Mouse (Mus musculus) hindbrain, embryonic 16.5 days (tissue): Measurements from ENCODE around the gene Btaf1. TPM values are rescaled to one million over a fixed set of nuclear protein-coding genes. Genes with fewer than 3 reads are reported as not detected.
A peak's percentile ranks its signal among the peaks of the same experiment; 100 is the strongest.

ENCODE experiments used
- ATAC-seq: fragments of 200-750 bp; cut with Nextera tagmentation; 2 replicates; pipeline ENCODE4 v1.8.0; 2017; ENCODE audit warnings: moderate TSS enrichment, moderate library complexity
- H3K27ac ChIP-seq: fragments of 300-500 bp; sonication (generic); 2 replicates; pipeline ENCODE4 v1.5.1; 2014; ENCODE audit warnings: low read depth, mild to moderate bottlenecking, control low read depth, low read length, moderate library complexity
- H3K27me3 ChIP-seq: fragments of 300-500 bp; sonication (generic); replicated peaks from 2 replicates; pipeline ENCODE4 v1.6.1; 2014; ENCODE audit warnings: low read length; ENCODE audit not compliant: control insufficient read depth, insufficient read depth
- H3K36me3 ChIP-seq: fragments of 300-500 bp; sonication (generic); 2 replicates; pipeline ENCODE4 v1.6.1; 2014; ENCODE audit warnings: mild to moderate bottlenecking, low read length, moderate library complexity, mixed read lengths; ENCODE audit not compliant: control insufficient read depth, insufficient read depth
- H3K4me1 ChIP-seq: fragments of 300-500 bp; sonication (generic); 2 replicates; pipeline ENCODE4 v1.6.1; 2014; ENCODE audit warnings: low read depth, low read length; ENCODE audit not compliant: control insufficient read depth, insufficient read depth
- H3K4me2 ChIP-seq: fragments of 300-500 bp; sonication (generic); 2 replicates; pipeline ENCODE4 v1.6.1; 2014; ENCODE audit warnings: mild to moderate bottlenecking, low read length, control low read depth, moderate library complexity
- H3K4me3 ChIP-seq: fragments of 300-500 bp; sonication (generic); 2 replicates; pipeline ENCODE4 v1.5.1; 2014; ENCODE audit warnings: mild to moderate bottlenecking, low read length, control low read depth, moderate library complexity
- H3K9ac ChIP-seq: fragments of 300-500 bp; sonication (generic); 2 replicates; pipeline ENCODE4 v1.6.1; 2014; ENCODE audit warnings: low read depth, mild to moderate bottlenecking, control low read depth, low read length, moderate library complexity
- H3K9me3 ChIP-seq: fragments of 300-500 bp; sonication (generic); 2 replicates; pipeline ENCODE4 v1.6.1; 2014; ENCODE audit warnings: mild to moderate bottlenecking, low read length, moderate library complexity; ENCODE audit not compliant: control insufficient read depth
- WGBS: fragments of 180-500 bp; shearing (Covaris S2); extraction: QIAGEN DNeasy Blood & Tissue Kit; methylation state at CpG from one replicate; pipeline ENCODE4 v1.1.7; 2014; 5-methylcytosine and 5-hydroxymethylcytosine counted together
- polyA plus RNA-seq: library from polyadenylated mRNA; unstranded; fragments of >200 nt; fragmentation: Nextera tagmentation; extraction: Ambion mirVana; gene quantifications from 2 replicates; pipeline ENCODE4 v1.2.1, GENCODE M21; 2015

Btaf1 gene
- polyA plus RNA-seq, 1 experiment from 2014 or later = 6.6 TPM

GRCm38 (mm10) chr19:36903377-36903776 is 22.5 kb upstream of the Btaf1 start:
- no peaks in the 10 kb centered on the region for H3K27me3 ChIP-seq
- no peaks in the 10 kb centered on the region for H3K9me3 ChIP-seq
- no peak for ATAC-seq
- no peaks in the 10 kb centered on the region for H3K36me3 ChIP-seq
- peak overlapping the region; percentile 41; the same call in 1 of the 2 replicates for H3K4me3 ChIP-seq
- peak overlapping the region; percentile 66; the same call in 1 of the 2 replicates for H3K9ac ChIP-seq
- H3K4me1 ChIP-seq = peaks cover 6% of the 10 kb centered on the region
- peak overlapping the region; percentile 60 for H3K4me2 ChIP-seq
- 30% methylated on average over 7 of the region's 7 CpGs for WGBS
- H3K27ac ChIP-seq = no peak overlapping the region

GRCm38 (mm10) chr19:36904211-36905007 is 21.5 kb upstream of the Btaf1 start:
- H3K36me3 ChIP-seq = no peaks in the 10 kb centered on the region
- H3K27ac ChIP-seq = peak overlapping the region; percentile 55
- no peaks in the 10 kb centered on the region for H3K9me3 ChIP-seq
- peaks cover 6% of the 10 kb centered on the region for H3K4me1 ChIP-seq
- H3K4me2 ChIP-seq = peak overlapping the region; percentile 60
- peak overlapping the region; percentile 41 for H3K4me3 ChIP-seq
- peak; percentile 93 for ATAC-seq
- no peaks in the 10 kb centered on the region for H3K27me3 ChIP-seq
- H3K9ac ChIP-seq = peak overlapping the region; percentile 66
- 2% methylated on average over 40 of the region's 41 CpGs for WGBS

- Histone ChIP-seq H3K4me2 (no peak overlapping the region), H3K9me3 (no peaks in the 10 kb centered on the region), H3K36me3 (no peaks in the 10 kb centered on the region), H3K27me3 (peaks cover 2% of the 10 kb centered on the region), H3K4me3 (no peak overlapping the region), H3K9ac (no peak overlapping the region), H3K4me1 (no peaks in the 10 kb centered on the region; the same call in 1 of the 2 replicates), H3K27ac (no peak overlapping the region)
- no peak for ATAC-seq
- WGBS = 84% methylated on average over 3 of the region's 3 CpGs
These were observed 16.7 kb upstream of the Btaf1 start for GRCm38 (mm10) chr19:36909150-36909549.

- H3K4me1 ChIP-seq = no peaks in the 10 kb centered on the region
- no peak for ATAC-seq
- H3K27me3 ChIP-seq = peaks cover 2% of the 10 kb centered on the region
- WGBS = 20% methylated on average over 9 of the region's 9 CpGs
- H3K9me3 ChIP-seq = no peaks in the 10 kb centered on the region
- H3K9ac ChIP-seq = no peak overlapping the region
- no peaks in the 10 kb centered on the region for H3K36me3 ChIP-seq
- no peak overlapping the region for H3K4me2 ChIP-seq
- no peak overlapping the region for H3K4me3 ChIP-seq
- H3K27ac ChIP-seq = no peak overlapping the region
These were observed 16.1 kb upstream of the Btaf1 start for GRCm38 (mm10) chr19:36909676-36910292.

GRCm38 (mm10) chr19:36910424-36911045 is 15.3 kb upstream of the Btaf1 start:
- H3K27ac ChIP-seq = no peak overlapping the region
- 7% methylated on average over 12 of the region's 12 CpGs for WGBS

GRCm38 (mm10) chr19:36913064-36913463 is 12.8 kb upstream of the Btaf1 start:
- Histone ChIP-seq H3K9me3 (no peaks in the 10 kb centered on the region), H3K27me3 (peaks cover 2% of the 10 kb centered on the region), H3K4me1 (peaks cover 2% of the 10 kb centered on the region), H3K27ac (no peak overlapping the region), H3K9ac (no peak overlapping the region), H3K4me3 (no peak overlapping the region), H3K36me3 (no peaks in the 10 kb centered on the region), H3K4me2 (no peak overlapping the region)
- ATAC-seq = no peak
- WGBS = 70% methylated on average over 7 of the region's 7 CpGs

More at GRCm38 (mm10) chr19:36910424-36911045, 15.3 kb upstream of the Btaf1 start:
- Histone ChIP-seq H3K4me2 (0 out of 2 replicates have a peak overlapping the region, but pooled peaks have one; percentile 4), H3K36me3 (no peaks in the 10 kb centered on the region), H3K27me3 (peaks cover 2% of the 10 kb centered on the region), H3K9me3 (no peaks in the 10 kb centered on the region), H3K4me1 (no peaks in the 10 kb centered on the region), H3K9ac (no peak overlapping the region), H3K4me3 (no peak overlapping the region)
- ATAC-seq = peak; percentile 87

GRCm38 (mm10) chr19:36916206-36916605 is 9.7 kb upstream of the Btaf1 start:
- ATAC-seq = no peak

GRCm38 (mm10) chr19:36916876-36917389 is 8.9 kb upstream of the Btaf1 start:
- peaks cover 5% of the 10 kb centered on the region for H3K4me1 ChIP-seq
- H3K9me3 ChIP-seq = no peaks in the 10 kb centered on the region
- ATAC-seq = no peak
- H3K9ac ChIP-seq = no peak overlapping the region
- H3K4me2 ChIP-seq = peak overlapping the region; percentile 12; the same call in 1 of the 2 replicates
- H3K27me3 ChIP-seq = peaks cover 2% of the 10 kb centered on the region
- 0 out of 2 replicates have a peak overlapping the region, but pooled peaks have one; percentile 17 for H3K27ac ChIP-seq
- no peak overlapping the region for H3K4me3 ChIP-seq
- H3K36me3 ChIP-seq = no peaks in the 10 kb centered on the region
- 79% methylated on average over 1 of the region's 1 CpGs for WGBS

More at GRCm38 (mm10) chr19:36916206-36916605, 9.7 kb upstream of the Btaf1 start:
- Histone ChIP-seq H3K4me1 (peaks cover 5% of the 10 kb centered on the region), H3K4me3 (no peak overlapping the region), H3K9me3 (no peaks in the 10 kb centered on the region), H3K9ac (no peak overlapping the region), H3K27ac (no peak overlapping the region), H3K4me2 (no peak overlapping the region), H3K27me3 (peaks cover 2% of the 10 kb centered on the region), H3K36me3 (no peaks in the 10 kb centered on the region)
- WGBS = 74% methylated on average over 4 of the region's 4 CpGs
